Mouse (Mus musculus) kidney, postnatal 0 days (tissue): ENCODE data around the gene Olfr1336. TPM values are rescaled to one million over a fixed set of nuclear protein-coding genes. Genes with fewer than 3 reads are reported as not detected.
"Not testable (repeated sequence)": the region's sequence is repeated elsewhere in the genome, so short reads cannot be mapped to it uniquely, and the experiment has no call there.

Experiments
- ATAC-seq: fragments of 200-750 bp; cut with Nextera tagmentation; replicated peaks from 2 replicates; pipeline ENCODE4 v1.8.0; 2017; ENCODE audit warnings: low read depth, moderate number of reproducible peaks, moderate TSS enrichment, moderate library complexity; ENCODE audit not compliant: low FRiP score
- DNase-seq: peaks from one replicate; pipeline ENCODE4 v3.0.0-alpha.2; 2016; ENCODE audit warnings: low spot score
- H3K27ac ChIP-seq: fragments of 300-500 bp; sonication (generic); 2 replicates; pipeline ENCODE4 v1.5.1; 2014; ENCODE audit warnings: mild to moderate bottlenecking
- H3K27me3 ChIP-seq: fragments of 300-500 bp; sonication (generic); 2 replicates; pipeline ENCODE4 v1.6.1; 2014; ENCODE audit warnings: low read length, mixed read lengths; ENCODE audit not compliant: insufficient read depth
- H3K36me3 ChIP-seq: fragments of 300-500 bp; sonication (generic); 2 replicates; pipeline ENCODE4 v1.6.1; 2014; ENCODE audit warnings: low read length, mixed read lengths; ENCODE audit not compliant: insufficient read depth
- H3K4me1 ChIP-seq: fragments of 300-500 bp; sonication (generic); replicated peaks from 2 replicates; pipeline ENCODE4 v1.6.1; 2014; ENCODE audit warnings: antibody characterized with exemption, low read length, mixed read lengths; ENCODE audit not compliant: insufficient read depth
- H3K4me2 ChIP-seq: fragments of 300-500 bp; sonication (generic); 2 replicates; pipeline ENCODE4 v1.6.1; 2014; ENCODE audit warnings: mild to moderate bottlenecking, low read length, moderate library complexity, mixed read lengths
- H3K4me3 ChIP-seq: fragments of 300-500 bp; sonication (generic); replicated peaks from 2 replicates; pipeline ENCODE4 v1.5.1; 2014; ENCODE audit warnings: low read depth, low read length
- H3K9ac ChIP-seq: fragments of 300-500 bp; sonication (generic); 2 replicates; pipeline ENCODE4 v1.6.1; 2014; ENCODE audit warnings: low read depth, low read length
- H3K9me3 ChIP-seq: fragments of 300-500 bp; sonication (generic); replicated peaks from 2 replicates; pipeline ENCODE4 v1.6.1; 2016; ENCODE audit warnings: low read length, inconsistent platforms, mixed read lengths
- CTCF ChIP-seq: IDR thresholded peaks from 2 replicates; pipeline ENCODE4 v1.5.1; 2016; ENCODE audit warnings: antibody characterized with exemption, low read depth, mild to moderate bottlenecking, moderate library complexity
- WGBS: fragments of 180-500 bp; shearing (Covaris S2); extraction: QIAGEN DNeasy Blood & Tissue Kit; methylation state at CpG from one replicate; pipeline ENCODE4 v1.1.7; 2014; 5-methylcytosine and 5-hydroxymethylcytosine counted together
- polyA plus RNA-seq: library from polyadenylated mRNA; unstranded; fragments of >200 nt; fragmentation: Nextera tagmentation; extraction: Ambion mirVana; gene quantifications from 2 replicates; pipeline ENCODE4 v1.2.1, GENCODE M21; 2015

Olfr1336 gene
- polyA plus RNA-seq, 1 experiment from 2014 or later = not detected

- H3K4me2 ChIP-seq = no peak overlapping the region
- DNase-seq = peak; percentile 2
- no peaks in the 10 kb centered on the region for H3K27me3 ChIP-seq
- no peaks in the 10 kb centered on the region for H3K9me3 ChIP-seq
- H3K9ac ChIP-seq = no peak overlapping the region
- H3K36me3 ChIP-seq = no peaks in the 10 kb centered on the region
- no peak overlapping the region for H3K4me3 ChIP-seq
- 49% methylated on average over 2 of the region's 2 CpGs for WGBS
- ATAC-seq = no peak
- peak; percentile 53; the same call in 1 of the 2 replicates for TF ChIP-seq CTCF
- H3K4me1 ChIP-seq = no peaks in the 10 kb centered on the region
- no peak overlapping the region for H3K27ac ChIP-seq
Observed at GRCm38 (mm10) chr7:6430342-6430741, 25.6 kb upstream of the Olfr1336 start.

GRCm38 (mm10) chr7:6438388-6438787, 17.6 kb upstream of the Olfr1336 start, which contains the start of gene Olfr1344:
Gene Olfr1344, plus strand, starts transcription at chr7:6438688.
- Histone ChIP-seq H3K36me3 (no peaks in the 10 kb centered on the region), H3K9ac (no peak within 1 kb of the TSS), H3K4me3 (no peak within 1 kb of the TSS), H3K9me3 (no peaks in the 10 kb centered on the region), H3K27ac (no peak within 1 kb of the TSS), H3K27me3 (no peaks in the 10 kb centered on the region), H3K4me2 (no peak within 1 kb of the TSS), H3K4me1 (no peaks in the 10 kb centered on the region)
- no peak for DNase-seq
- no peak for ATAC-seq
- TF ChIP-seq CTCF = no peak
- WGBS = 67% methylated on average over 3 of the region's 3 CpGs

- Histone ChIP-seq H3K36me3 (no peaks in the 10 kb centered on the region), H3K4me1 (no peaks in the 10 kb centered on the region), H3K27me3 (no peaks in the 10 kb centered on the region), H3K27ac (no peak overlapping the region), H3K9me3 (no peaks in the 10 kb centered on the region), H3K4me3 (no peak overlapping the region), H3K4me2 (no peak overlapping the region), H3K9ac (no peak overlapping the region)
- 0 out of 2 replicates have a peak, but pooled peaks have one; percentile 33 for ATAC-seq
- 61% methylated on average over 2 of the region's 2 CpGs for WGBS
- DNase-seq = no peak
- TF ChIP-seq CTCF = no peak
Observed at GRCm38 (mm10) chr7:6441173-6441572, 14.8 kb upstream of the Olfr1336 start.

- ATAC-seq = no peak
- TF ChIP-seq CTCF = no peak
- DNase-seq = no peak
- H3K36me3 ChIP-seq = no peaks in the 10 kb centered on the region
- no peak overlapping the region for H3K27ac ChIP-seq
- H3K4me2 ChIP-seq = no peak overlapping the region
- H3K4me3 ChIP-seq = no peak overlapping the region
- no peaks in the 10 kb centered on the region for H3K27me3 ChIP-seq
- H3K9ac ChIP-seq = no peak overlapping the region
- no peaks in the 10 kb centered on the region; the same call in 1 of the 2 replicates for H3K9me3 ChIP-seq
- 84% methylated on average over 5 of the region's 5 CpGs for WGBS
- H3K4me1 ChIP-seq = no peaks in the 10 kb centered on the region
Observed at GRCm38 (mm10) chr7:6447771-6448170, 8.2 kb upstream of the Olfr1336 start.

- ATAC-seq = no peak
- 54% methylated on average over 3 of the region's 3 CpGs for WGBS
- no peaks in the 10 kb centered on the region for H3K4me1 ChIP-seq
Observed at GRCm38 (mm10) chr7:6456399-6456798, 431 bp downstream of the Olfr1336 start.

GRCm38 (mm10) chr7:6466951-6467350, 11.0 kb downstream of the Olfr1336 start, which contains the start of gene Olfr1346:
Gene Olfr1346, plus strand, starts transcription at chr7:6467101.
- no peaks in the 10 kb centered on the region for H3K36me3 ChIP-seq
- no peak within 1 kb of the TSS for H3K9ac ChIP-seq
- TF ChIP-seq CTCF = no peak
- H3K9me3 ChIP-seq = no peaks in the 10 kb centered on the region
- no peaks in the 10 kb centered on the region for H3K4me1 ChIP-seq
- H3K4me2 ChIP-seq = no peak within 1 kb of the TSS
- no peak within 1 kb of the TSS for H3K4me3 ChIP-seq
- H3K27ac ChIP-seq = no peak within 1 kb of the TSS
- no peak for ATAC-seq
- DNase-seq = no peak
- no peaks in the 10 kb centered on the region for H3K27me3 ChIP-seq

More at GRCm38 (mm10) chr7:6456399-6456798, 431 bp downstream of the Olfr1336 start:
- DNase-seq = peak; percentile 8
- H3K36me3 ChIP-seq = no peaks in the 10 kb centered on the region
- TF ChIP-seq CTCF = no peak
- no peaks in the 10 kb centered on the region for H3K9me3 ChIP-seq
- H3K9ac ChIP-seq = no peak overlapping the region
- no peaks in the 10 kb centered on the region for H3K27me3 ChIP-seq
- H3K4me3 ChIP-seq = no peak overlapping the region
- no peak overlapping the region for H3K27ac ChIP-seq
- H3K4me2 ChIP-seq = no peak overlapping the region

- not testable (repeated sequence) for DNase-seq, H3K4me3 ChIP-seq, H3K9ac ChIP-seq, H3K27ac ChIP-seq, H3K4me1 ChIP-seq, H3K27me3 ChIP-seq, H3K9me3 ChIP-seq, H3K36me3 ChIP-seq, H3K4me2 ChIP-seq, ATAC-seq
- 71% methylated on average over 2 of the region's 2 CpGs for WGBS
Observed at GRCm38 (mm10) chr7:6477633-6478032, 21.7 kb downstream of the Olfr1336 start.
